Mouse (Mus musculus) Muller cell, postnatal 12 days (primary cell): ENCODE data around the gene D5Ertd579e.

Experiments used
- DNase-seq: peaks from one replicate; pipeline ENCODE4 v3.0.0-alpha.2; 2015; ENCODE audit errors: inconsistent ontology term

D5Ertd579e gene

GRCm38 (mm10) chr5:36720710-36721375 is 25.0 kb upstream of the D5Ertd579e start:
- DNase-seq = no peak

- DNase-seq = no peak
These were observed 24.4 kb upstream of the D5Ertd579e start for GRCm38 (mm10) chr5:36720219-36720618.

- no peak for DNase-seq
These were observed 23.8 kb upstream of the D5Ertd579e start for GRCm38 (mm10) chr5:36719601-36720000.

- no peak for DNase-seq
These were observed 23.3 kb upstream of the D5Ertd579e start for GRCm38 (mm10) chr5:36719135-36719534.

- DNase-seq = no peak
These were observed 22.1 kb upstream of the D5Ertd579e start for GRCm38 (mm10) chr5:36717889-36718288.

GRCm38 (mm10) chr5:36716816-36717215 is 21.0 kb upstream of the D5Ertd579e start:
- DNase-seq = no peak

GRCm38 (mm10) chr5:36714832-36715231 is 19.0 kb upstream of the D5Ertd579e start:
- DNase-seq = peak; percentile 75

GRCm38 (mm10) chr5:36713693-36714092 is 17.9 kb upstream of the D5Ertd579e start:
- no peak for DNase-seq

- peak; percentile 93 for DNase-seq
These were observed 17.0 kb upstream of the D5Ertd579e start for GRCm38 (mm10) chr5:36712553-36713534.

GRCm38 (mm10) chr5:36711863-36712262 is 16.0 kb upstream of the D5Ertd579e start:
- DNase-seq = no peak

- DNase-seq = no peak
These were observed 10.0 kb upstream of the D5Ertd579e start for GRCm38 (mm10) chr5:36705792-36706191.

GRCm38 (mm10) chr5:36705390-36705789 is 9.6 kb upstream of the D5Ertd579e start:
- DNase-seq = no peak

GRCm38 (mm10) chr5:36704684-36705083 is 8.9 kb upstream of the D5Ertd579e start:
- DNase-seq = no peak

- no peak for DNase-seq
These were observed 5.3 kb upstream of the D5Ertd579e start for GRCm38 (mm10) chr5:36700939-36701620.

GRCm38 (mm10) chr5:36698689-36699088 is 2.9 kb upstream of the D5Ertd579e start:
- DNase-seq = no peak

GRCm38 (mm10) chr5:36698067-36698670 is 2.3 kb upstream of the D5Ertd579e start:
- peak; percentile 33 for DNase-seq

GRCm38 (mm10) chr5:36696504-36697300 is 878 bp upstream of the D5Ertd579e start:
- DNase-seq = no peak

- no peak for DNase-seq
These were observed 819 bp downstream of the D5Ertd579e start for GRCm38 (mm10) chr5:36695005-36695404.

GRCm38 (mm10) chr5:36693651-36694050 is 2.2 kb downstream of the D5Ertd579e start:
- no peak for DNase-seq

- no peak for DNase-seq
These were observed 4.4 kb downstream of the D5Ertd579e start for GRCm38 (mm10) chr5:36691423-36691822.

- peak; percentile 29 for DNase-seq
These were observed 10.7 kb downstream of the D5Ertd579e start for GRCm38 (mm10) chr5:36685170-36685569.
